Mouse (Mus musculus): Measurements from ENCODE around the gene Map4k5. TPM values are rescaled to one million over a fixed set of nuclear protein-coding genes. Genes with fewer than 3 reads are reported as not detected.

Gene Map4k5
- total RNA-seq, 2 experiments from 2014 or later: 31.3 to 39.8 TPM

- DNase-seq: no peak
These were observed 104.6 kb downstream of the Map4k5 start for GRCm38 (mm10) chr12:69788380-69788779.

- no peak for DNase-seq
These were observed 107.5 kb downstream of the Map4k5 start for GRCm38 (mm10) chr12:69785471-69785870.

- DNase-seq: no peak
These were observed 109.6 kb downstream of the Map4k5 start for GRCm38 (mm10) chr12:69783247-69784025.

GRCm38 (mm10) chr12:69781935-69782650, 110.9 kb downstream of the Map4k5 start:
- peak; percentile 90 for DNase-seq

- DNase-seq: no peak
These were observed 111.5 kb downstream of the Map4k5 start for GRCm38 (mm10) chr12:69781480-69781879.

DNA sequence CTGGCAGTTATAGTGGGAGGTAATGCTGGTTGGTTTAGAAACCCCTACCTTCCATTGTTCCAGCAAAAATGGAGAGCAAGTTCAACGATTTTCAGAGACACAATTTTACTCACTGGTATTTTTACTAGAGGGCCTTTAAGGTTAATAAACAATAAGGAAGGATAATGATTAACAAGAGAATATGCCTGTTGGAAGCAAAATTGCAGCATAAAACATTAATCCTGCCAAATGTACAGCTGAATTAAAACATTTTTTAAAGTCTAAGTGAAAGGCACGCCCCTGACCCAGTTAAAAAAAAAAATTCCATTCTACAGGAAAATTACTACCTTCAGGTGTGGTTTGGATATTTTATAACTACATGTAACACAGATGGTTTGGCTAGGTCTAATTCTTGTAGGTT, 115.0 kb downstream of the Map4k5 start:
- DNase-seq: no peak

DNA sequence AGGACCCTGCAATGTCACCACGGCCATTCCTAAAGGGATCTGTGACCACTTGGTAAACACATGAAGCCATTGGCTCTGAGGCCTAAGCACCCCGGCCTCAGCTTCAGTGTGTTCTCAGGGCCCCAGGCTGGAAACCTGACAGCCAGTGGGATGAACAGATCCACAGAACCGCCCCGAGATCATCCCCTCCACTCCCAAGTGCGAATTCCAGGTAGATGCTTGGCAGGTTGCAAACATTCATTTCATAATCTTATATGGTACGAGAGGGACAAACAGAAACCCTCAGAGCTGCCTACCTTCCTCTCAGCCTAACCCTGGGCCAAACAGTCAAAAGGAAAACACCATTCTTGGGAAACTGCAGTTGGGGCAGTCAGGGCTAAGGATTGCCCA, 115.7 kb downstream of the Map4k5 start:
- no peak for DNase-seq

DNA sequence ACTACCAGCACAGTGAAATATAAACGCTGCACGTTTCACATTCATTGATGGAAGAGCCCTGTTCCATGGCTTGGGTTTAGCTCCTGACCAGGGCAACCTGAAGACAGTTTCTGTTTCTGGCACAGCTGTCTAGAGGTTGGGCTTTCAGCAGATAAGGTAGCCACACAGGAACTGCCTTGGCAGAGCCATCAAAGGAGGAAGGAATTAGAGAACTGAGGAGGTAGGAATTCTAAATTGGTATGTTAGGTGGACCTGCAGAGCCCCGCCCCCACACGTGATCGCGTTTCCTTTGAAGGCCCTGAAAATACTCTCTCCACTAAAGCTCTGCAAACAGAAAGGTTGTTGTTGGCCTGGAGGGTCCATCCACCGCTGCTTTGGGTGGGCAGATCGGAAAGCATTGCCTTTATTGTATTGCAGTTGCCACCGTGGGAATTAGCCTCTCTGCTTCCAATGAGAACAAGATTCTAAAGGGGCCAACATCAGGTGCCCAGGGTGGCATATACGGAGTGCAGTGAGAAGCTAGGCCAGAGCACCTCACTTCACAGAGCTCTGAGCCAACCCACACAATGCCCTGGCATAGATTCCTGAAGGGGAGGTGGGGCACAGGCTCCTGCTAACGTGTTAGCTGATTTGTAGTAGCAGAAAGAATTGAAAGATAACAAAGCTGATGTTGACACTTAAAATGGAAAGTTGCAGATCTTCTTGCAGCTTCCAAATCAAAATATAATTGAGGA, 116.2 kb downstream of the Map4k5 start:
- DNase-seq: no peak

- DNase-seq: no peak
These were observed 124.2 kb downstream of the Map4k5 start for GRCm38 (mm10) chr12:69768841-69769240.

DNA sequence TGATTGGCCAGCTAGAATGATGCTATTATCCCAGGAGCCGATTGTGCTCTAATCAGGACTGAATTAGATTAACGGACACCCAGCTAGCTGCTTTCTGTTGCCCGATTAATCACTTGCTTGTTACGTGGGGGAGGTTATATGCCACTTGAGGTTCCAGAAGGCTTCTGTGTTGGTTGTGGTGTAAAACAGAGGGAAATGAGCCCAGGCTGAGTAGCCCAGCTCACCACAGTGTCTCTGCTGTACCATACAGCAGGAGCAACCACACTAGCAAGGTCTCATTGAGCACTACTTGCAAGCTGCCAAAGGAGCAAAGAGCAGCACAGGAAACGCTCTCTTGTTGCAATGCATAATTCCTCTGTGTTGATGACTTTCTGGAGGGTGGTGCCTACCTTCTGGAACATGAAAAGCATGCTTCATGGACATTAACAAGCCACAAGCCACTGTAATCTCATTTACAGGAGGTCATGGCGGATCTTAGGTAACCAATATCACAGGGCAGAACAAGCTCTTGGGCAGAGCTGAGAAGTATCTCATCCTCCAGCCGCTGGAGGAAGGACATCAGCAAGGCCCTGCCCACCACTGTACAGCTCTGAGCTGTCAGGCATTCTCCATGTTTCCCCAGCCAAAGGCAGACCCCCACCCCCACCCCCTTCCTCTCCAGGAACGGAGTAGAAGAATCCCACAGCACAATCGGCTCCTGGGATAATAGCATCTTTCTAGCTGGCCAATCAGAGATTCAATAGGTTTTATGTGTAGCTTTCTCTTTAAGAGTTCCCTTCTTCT, 125.3 kb downstream of the Map4k5 start:
- DNase-seq: no peak

- no peak for DNase-seq
These were observed 126.7 kb downstream of the Map4k5 start for GRCm38 (mm10) chr12:69766185-69766904.

GRCm38 (mm10) chr12:69765543-69765942, 127.5 kb downstream of the Map4k5 start:
- no peak for DNase-seq

- no peak for DNase-seq
These were observed 131.4 kb downstream of the Map4k5 start for GRCm38 (mm10) chr12:69761603-69762002.

DNA sequence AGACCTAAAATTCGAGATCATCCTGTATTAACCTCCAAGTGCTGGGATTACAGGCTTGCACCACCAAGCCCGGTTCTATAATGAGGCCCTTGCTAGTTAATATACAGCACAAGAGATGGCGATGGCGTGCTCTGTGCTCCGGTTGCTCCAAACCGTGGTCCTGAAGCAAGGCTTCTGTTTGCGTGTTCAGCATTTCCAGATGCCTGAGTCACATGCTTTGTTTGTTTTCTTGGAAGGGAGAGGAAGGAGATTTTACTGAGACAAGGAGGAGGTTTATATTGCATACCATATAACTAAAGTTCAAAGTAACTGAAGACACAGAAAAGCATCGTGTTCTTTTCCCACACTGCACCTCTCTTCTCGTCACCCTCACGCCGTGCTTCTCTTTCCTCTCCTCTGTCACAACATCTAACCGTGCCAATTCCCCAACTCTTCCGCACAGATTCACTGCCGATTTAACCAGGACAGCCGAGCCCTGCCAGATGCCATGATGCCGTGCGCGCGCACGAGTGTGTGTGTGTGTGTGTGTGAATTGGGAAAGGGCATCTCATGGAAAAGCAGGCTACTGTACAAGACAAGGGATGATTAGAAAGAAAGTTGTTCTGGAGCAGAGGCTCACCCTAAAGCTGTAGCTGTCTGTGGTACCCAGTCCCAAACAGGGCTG, 132.1 kb downstream of the Map4k5 start:
- no peak for DNase-seq

DNA sequence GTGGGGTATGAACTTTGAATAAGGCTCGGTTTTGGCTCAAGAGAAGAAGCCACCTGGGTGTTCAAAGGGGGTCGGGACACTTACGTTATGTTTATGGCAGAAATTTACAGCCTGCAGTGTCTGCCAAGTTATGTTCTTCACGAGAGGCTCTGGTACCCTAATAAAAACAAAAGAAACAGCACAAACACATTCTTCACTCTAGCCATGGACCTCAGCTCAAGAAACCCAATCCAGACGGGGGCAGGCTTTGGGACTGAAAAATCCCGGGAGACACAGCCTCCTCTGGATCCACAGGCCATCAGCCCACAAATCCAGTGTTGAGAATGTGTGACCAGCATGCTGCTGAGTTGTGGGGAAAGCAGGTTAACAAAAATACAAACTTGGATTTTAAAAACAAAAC, 133.0 kb downstream of the Map4k5 start:
- DNase-seq: no peak

- no peak for DNase-seq
These were observed 133.6 kb downstream of the Map4k5 start for GRCm38 (mm10) chr12:69759267-69759885.

DNA sequence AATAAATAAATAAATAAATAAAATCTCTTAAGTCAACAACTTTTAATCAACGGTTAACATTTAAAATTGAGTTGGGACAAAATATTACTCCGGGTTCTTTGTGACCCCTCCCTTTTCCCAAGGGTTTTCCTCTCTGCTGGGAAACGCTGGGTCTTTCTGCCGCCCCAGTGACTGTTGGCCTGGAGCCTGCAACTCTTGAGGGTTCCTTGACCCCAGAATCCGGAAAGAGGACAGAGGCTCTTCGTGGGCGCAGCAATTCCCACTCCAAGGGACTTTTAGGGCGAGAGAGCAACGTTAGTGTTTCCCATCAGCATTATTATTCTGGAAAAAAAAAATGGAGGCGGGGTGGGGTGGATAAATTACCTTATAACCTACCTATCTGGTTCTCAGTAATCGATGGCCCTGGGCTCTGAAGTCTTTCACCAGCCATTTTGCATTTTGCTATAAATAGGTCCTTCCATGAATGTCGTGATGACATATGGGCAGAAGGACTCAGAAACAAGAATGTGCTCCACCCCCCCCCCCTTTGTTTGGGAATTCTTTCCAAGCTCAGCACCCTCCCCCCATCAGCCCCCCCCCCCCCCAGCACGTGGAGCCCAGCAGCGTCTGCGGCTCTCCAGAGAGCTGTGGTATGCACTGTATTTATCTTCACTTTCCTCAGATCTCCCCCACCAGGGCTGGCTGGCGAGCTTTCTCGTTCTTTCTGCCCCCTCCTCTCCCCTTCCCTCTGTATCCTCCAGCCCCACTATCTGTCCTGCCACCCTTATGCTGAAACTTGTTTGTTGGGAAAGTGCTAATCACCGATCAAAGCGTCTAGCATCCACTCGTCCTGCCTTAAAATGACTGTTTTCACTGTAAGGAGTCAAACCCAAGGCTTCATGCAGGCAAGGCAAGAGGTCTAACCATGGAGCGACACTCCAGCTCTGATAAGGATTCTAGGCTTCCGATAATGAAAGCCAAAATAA, 134.5 kb downstream of the Map4k5 start:
- DNase-seq: peak; percentile 35

DNA sequence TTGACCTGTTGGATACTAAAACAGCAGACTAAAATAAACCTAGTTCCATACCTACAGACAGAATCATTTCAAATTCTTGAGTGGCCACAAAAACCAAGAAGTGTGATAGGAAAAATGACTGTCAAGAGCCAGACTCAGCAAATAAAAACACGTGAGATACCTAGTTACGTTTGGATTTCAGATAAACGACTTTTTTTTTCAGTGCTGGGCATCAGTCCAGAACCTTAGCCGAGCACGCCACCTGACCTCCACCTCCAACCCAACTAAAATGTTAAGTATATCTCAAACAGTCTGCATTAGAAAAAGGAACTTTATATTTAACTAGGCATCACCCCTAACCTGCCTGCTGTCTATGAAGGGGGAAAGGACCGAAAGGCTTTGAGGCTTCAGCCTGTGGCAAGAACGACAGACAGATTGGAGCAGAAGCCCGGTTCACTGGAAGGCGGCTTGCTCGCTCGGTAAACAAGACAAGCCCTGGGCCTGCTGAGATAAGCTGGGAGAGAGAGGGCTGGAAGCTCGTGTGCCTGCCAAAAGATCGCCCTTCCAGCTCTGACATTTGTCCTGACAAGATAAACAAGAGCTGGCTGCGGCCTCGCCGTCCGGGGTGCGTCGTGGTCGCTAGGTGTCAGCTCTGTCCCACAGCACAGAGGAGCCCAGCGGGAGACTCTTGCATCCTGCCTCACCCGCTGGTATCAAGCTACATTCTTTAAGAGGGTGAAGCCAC, 135.4 kb downstream of the Map4k5 start:
- peak; percentile 90 for DNase-seq

DNA sequence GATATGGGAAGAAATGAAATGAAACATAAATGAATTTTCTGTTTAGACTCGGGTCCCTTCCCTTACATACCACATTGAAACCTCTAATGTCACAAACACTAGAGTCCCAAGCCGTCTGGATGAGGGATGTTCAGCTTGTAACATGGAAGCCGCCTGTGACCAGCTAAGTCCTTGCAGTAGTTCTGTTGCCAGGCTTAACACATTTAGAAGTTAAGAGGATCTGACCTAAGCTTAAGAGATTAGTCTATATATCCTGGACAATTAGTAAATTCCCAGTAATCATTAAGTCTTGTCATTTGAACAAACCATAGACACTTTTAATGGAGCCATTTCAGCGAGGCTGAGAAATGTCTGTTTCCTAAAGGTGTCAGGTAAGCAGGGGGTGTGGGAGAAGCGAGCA, 137.0 kb downstream of the Map4k5 start:
- no peak for DNase-seq
